Mouse (Mus musculus) neural tube, embryonic 14.5 days (tissue): Measurements from ENCODE around the gene Hoxc9. TPM values are rescaled to one million over a fixed set of nuclear protein-coding genes. Genes with fewer than 3 reads are reported as not detected.

Experiments used
- ATAC-seq: fragments of 200-750 bp; cut with Nextera tagmentation; 2 replicates; pipeline ENCODE4 v1.8.0; 2017; ENCODE audit warnings: low read depth, mild to moderate bottlenecking, moderate TSS enrichment, moderate library complexity
- H3K27ac ChIP-seq: fragments of 300-500 bp; sonication (generic); 2 replicates; pipeline ENCODE4 v1.5.1; 2014; ENCODE audit warnings: low read depth, mild to moderate bottlenecking, control low read depth, low read length, moderate library complexity, mixed read lengths
- H3K27me3 ChIP-seq: fragments of 300-500 bp; sonication (generic); 2 replicates; pipeline ENCODE4 v1.6.1; 2014; ENCODE audit warnings: low read length; ENCODE audit not compliant: control insufficient read depth, insufficient read depth
- H3K36me3 ChIP-seq: fragments of 300-500 bp; sonication (generic); 2 replicates; pipeline ENCODE4 v1.6.1; 2014; ENCODE audit warnings: low read length, mixed read lengths; ENCODE audit not compliant: control insufficient read depth, insufficient read depth
- H3K4me1 ChIP-seq: fragments of 300-500 bp; sonication (generic); 2 replicates; pipeline ENCODE4 v1.6.1; 2014; ENCODE audit warnings: low read length; ENCODE audit not compliant: control insufficient read depth, insufficient read depth
- H3K4me2 ChIP-seq: fragments of 300-500 bp; sonication (generic); 2 replicates; pipeline ENCODE4 v1.6.1; 2014; ENCODE audit warnings: mild to moderate bottlenecking, low read depth, low read length, control low read depth
- H3K4me3 ChIP-seq: fragments of 300-500 bp; sonication (generic); 2 replicates; pipeline ENCODE4 v1.5.1; 2014; ENCODE audit warnings: low read depth, low read length, control low read depth, mixed read lengths
- H3K9ac ChIP-seq: fragments of 300-500 bp; sonication (generic); replicated peaks from 2 replicates; pipeline ENCODE4 v1.6.1; 2014; ENCODE audit warnings: low read depth, mild to moderate bottlenecking, control low read depth, low read length, mixed read lengths
- H3K9me3 ChIP-seq: fragments of 300-500 bp; sonication (generic); 2 replicates; pipeline ENCODE4 v1.6.1; 2016; ENCODE audit warnings: low read length; ENCODE audit not compliant: control insufficient read depth
- whole genome bisulfite sequencing: fragments of 180-500 bp; shearing (Covaris S2); extraction: QIAGEN DNeasy Blood & Tissue Kit; methylation state at CpG from one replicate; pipeline ENCODE4 v1.1.7; 2014; 5-methylcytosine and 5-hydroxymethylcytosine counted together
- polyA plus RNA-seq: library from polyadenylated mRNA; unstranded; fragments of >200 nt; fragmentation: Nextera tagmentation; extraction: Ambion mirVana; gene quantifications from 2 replicates; pipeline ENCODE4 v1.2.1, GENCODE M21; 2014

Hoxc9 gene
- polyA plus RNA-seq, 1 experiment from 2014 or later, result 46.9 TPM

DNA sequence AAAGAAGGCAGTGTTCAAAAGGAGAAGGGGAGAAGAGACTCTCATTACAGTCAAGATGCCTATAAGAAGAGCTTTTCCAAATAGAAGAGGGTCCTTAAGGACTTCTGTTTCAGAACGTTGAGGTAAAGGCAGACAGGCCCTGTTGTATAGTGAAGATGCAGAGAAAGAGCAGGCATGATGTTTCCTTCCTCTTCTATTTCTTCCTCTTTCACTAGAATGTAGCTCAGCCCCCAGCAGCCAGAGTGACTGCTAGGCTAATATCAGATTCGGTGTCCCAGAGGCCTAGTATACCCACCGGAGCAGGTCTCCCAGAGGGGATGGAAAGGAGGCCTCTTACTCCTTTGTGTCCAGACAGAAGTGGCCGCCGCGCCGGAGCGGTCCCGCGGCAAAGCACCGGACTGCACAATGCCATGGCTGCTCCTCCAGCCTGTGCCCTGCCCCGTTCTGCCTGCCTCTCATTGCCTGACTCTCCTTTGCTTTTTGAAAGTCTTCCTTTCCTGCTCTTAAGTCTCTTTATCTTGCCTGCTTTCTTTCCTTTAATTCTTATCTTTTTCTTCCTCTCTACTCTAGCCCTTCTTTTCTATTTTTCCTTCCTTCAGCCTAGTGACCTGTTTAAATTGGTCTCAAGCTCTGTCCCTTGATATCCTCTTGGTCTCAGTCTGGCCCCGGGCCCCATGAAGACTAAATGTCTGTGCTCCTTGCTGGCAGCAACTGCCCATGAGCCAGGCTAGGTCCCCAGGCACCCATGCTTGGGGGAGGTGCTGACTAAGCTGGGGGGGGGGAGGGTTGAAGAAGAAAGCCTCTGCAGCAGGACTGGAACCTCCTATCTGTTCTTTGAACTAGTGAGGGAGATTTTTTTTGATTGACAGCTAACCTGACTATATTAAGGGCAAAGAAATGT lies 2.6 kb downstream of the Hoxc9 start:
- no peaks in the 10 kb centered on the region for H3K27me3 ChIP-seq
- no peaks in the 10 kb centered on the region for H3K9me3 ChIP-seq
- H3K4me2 ChIP-seq, result peak overlapping the region; percentile 94
- 1% methylated on average over 13 of the region's 13 CpGs for WGBS
- H3K27ac ChIP-seq, result peak overlapping the region; percentile 99
- peak overlapping the region; percentile 100 for H3K9ac ChIP-seq
- peak overlapping the region; percentile 87 for H3K4me3 ChIP-seq
- H3K4me1 ChIP-seq, result peaks cover 8% of the 10 kb centered on the region; the same call in 1 of the 2 replicates
- ATAC-seq, result no peak
- no peaks in the 10 kb centered on the region for H3K36me3 ChIP-seq

DNA sequence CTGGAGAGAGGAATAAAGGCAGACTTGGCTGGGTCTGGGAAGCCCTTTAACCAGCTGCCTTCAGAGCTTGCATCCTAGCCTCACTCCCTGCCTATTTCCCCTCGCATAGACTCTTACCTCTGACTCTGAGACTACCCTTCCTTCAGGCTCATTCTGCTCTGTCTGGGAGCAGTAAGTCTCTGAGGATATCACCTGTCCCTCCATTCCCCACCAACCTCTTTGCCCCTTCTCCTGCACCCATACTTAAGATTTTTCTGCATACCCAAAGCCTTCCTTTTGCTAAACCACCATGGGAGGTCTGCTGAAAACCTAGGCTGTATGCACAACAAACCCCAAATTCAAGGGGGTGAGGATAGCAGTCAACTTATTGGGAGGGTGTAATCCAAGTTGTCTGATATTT lies 3.7 kb downstream of the Hoxc9 start:
- Histone ChIP-seq H3K9ac (peak overlapping the region; percentile 100), H3K27ac (peak overlapping the region; percentile 99)

DNA sequence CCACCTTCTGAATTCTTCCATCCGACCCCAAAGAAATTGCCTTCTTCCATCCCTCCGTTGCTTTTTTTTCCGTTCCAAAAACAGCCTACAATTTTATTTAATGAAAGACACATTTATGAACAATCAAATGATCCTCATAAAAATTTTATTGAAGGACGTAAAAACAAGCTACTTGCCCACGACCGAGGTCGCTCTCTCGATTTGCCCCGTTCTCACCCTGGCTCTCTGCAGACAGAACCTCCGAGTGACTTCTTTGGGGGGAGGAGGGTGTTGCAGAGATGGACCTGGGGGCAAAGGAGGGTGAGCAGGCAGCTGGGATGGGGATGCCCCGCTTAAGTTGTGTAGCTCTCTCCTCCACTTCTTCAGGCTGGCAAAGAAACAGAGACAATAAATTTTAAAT lies 4.1 kb downstream of the Hoxc9 start:
- no peaks in the 10 kb centered on the region for H3K36me3 ChIP-seq
- H3K4me1 ChIP-seq, result peaks cover 14% of the 10 kb centered on the region; the same call in 1 of the 2 replicates
- H3K9me3 ChIP-seq, result no peaks in the 10 kb centered on the region
- H3K4me2 ChIP-seq, result peak overlapping the region; percentile 94
- 2% methylated on average over 11 of the region's 11 CpGs for WGBS
- H3K27ac ChIP-seq, result peak overlapping the region; percentile 99
- no peaks in the 10 kb centered on the region for H3K27me3 ChIP-seq
- peak overlapping the region; percentile 100 for H3K9ac ChIP-seq
- peak overlapping the region; percentile 87 for H3K4me3 ChIP-seq
- no peak for ATAC-seq

More for the DNA sequence above, 3.7 kb downstream of the Hoxc9 start:
- H3K36me3 ChIP-seq, result no peaks in the 10 kb centered on the region
- peaks cover 11% of the 10 kb centered on the region; the same call in 1 of the 2 replicates for H3K4me1 ChIP-seq
- H3K4me3 ChIP-seq, result peak overlapping the region; percentile 87
- H3K27me3 ChIP-seq, result no peaks in the 10 kb centered on the region
- WGBS, result 6% methylated on average over 1 of the region's 1 CpGs
- H3K4me2 ChIP-seq, result peak overlapping the region; percentile 94
- no peak for ATAC-seq
- no peaks in the 10 kb centered on the region for H3K9me3 ChIP-seq

DNA sequence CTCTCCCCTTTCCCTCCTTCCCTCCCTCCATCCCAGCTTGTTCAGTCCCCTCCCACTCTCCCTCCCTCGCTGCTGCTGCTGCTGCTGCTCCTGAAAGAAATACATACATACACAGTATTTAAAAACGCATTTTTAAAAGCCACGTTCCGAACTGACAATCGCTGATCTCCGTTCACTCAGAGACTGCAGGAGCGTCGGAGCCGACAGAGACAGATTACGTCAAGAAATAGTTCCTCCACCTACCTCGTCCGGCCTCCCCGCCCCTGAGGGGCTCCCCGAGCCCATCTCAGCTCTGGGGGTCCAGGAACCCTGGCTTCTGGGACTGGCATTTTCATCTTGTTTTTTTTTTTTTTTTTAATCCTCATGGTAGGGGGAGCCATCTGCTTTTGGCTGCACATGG lies 4.7 kb downstream of the Hoxc9 start:
- no peaks in the 10 kb centered on the region for H3K27me3 ChIP-seq
- peak; percentile 9; the same call in 1 of the 2 replicates for ATAC-seq

GRCm38 (mm10) chr15:102981379-102982288 lies 5.4 kb downstream of the Hoxc9 start:
- H3K27me3 ChIP-seq, result no peaks in the 10 kb centered on the region
- H3K36me3 ChIP-seq, result no peaks in the 10 kb centered on the region
- peak overlapping the region; percentile 87 for H3K4me3 ChIP-seq
- WGBS, result under 1% methylated on average over 83 of the region's 88 CpGs
- peak overlapping the region; percentile 100 for H3K9ac ChIP-seq
- H3K9me3 ChIP-seq, result no peaks in the 10 kb centered on the region
- peaks cover 23% of the 10 kb centered on the region; the same call in 1 of the 2 replicates for H3K4me1 ChIP-seq
- peak overlapping the region; percentile 99 for H3K27ac ChIP-seq
- peak; percentile 4 for ATAC-seq
- peak overlapping the region; percentile 94 for H3K4me2 ChIP-seq

More for the DNA sequence above, 4.7 kb downstream of the Hoxc9 start:
- peak overlapping the region; percentile 87 for H3K4me3 ChIP-seq
- peak overlapping the region; percentile 94 for H3K4me2 ChIP-seq
- peak overlapping the region; percentile 100 for H3K9ac ChIP-seq
- peak overlapping the region; percentile 99 for H3K27ac ChIP-seq
- no peaks in the 10 kb centered on the region for H3K9me3 ChIP-seq
- under 1% methylated on average over 14 of the region's 14 CpGs for WGBS
- H3K4me1 ChIP-seq, result peaks cover 17% of the 10 kb centered on the region; the same call in 1 of the 2 replicates
- H3K36me3 ChIP-seq, result no peaks in the 10 kb centered on the region

DNA sequence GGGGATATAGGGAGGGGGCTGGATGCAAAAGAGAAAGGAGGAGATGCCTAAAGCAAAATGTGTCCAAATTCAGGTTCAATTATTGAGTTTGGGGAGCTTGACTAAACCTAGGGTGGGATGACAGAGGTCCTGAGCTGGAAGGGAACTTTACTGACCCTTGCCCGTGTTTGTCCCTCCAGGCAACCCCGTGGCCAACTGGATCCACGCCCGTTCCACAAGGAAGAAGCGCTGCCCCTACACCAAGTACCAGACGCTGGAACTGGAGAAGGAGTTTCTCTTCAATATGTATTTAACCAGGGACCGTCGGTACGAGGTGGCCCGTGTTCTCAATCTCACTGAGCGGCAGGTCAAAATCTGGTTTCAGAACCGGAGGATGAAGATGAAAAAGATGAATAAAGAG lies 7.5 kb downstream of the Hoxc9 start:
- H3K4me2 ChIP-seq, result peak overlapping the region; percentile 94
- no peak for ATAC-seq
- no peaks in the 10 kb centered on the region for H3K36me3 ChIP-seq
- H3K9ac ChIP-seq, result peak overlapping the region; percentile 100
- peaks cover 38% of the 10 kb centered on the region for H3K4me1 ChIP-seq
- no peaks in the 10 kb centered on the region for H3K27me3 ChIP-seq
- peak overlapping the region; percentile 87 for H3K4me3 ChIP-seq
- H3K27ac ChIP-seq, result peak overlapping the region; percentile 99
- WGBS, result 2% methylated on average over 12 of the region's 12 CpGs
- no peaks in the 10 kb centered on the region for H3K9me3 ChIP-seq

DNA sequence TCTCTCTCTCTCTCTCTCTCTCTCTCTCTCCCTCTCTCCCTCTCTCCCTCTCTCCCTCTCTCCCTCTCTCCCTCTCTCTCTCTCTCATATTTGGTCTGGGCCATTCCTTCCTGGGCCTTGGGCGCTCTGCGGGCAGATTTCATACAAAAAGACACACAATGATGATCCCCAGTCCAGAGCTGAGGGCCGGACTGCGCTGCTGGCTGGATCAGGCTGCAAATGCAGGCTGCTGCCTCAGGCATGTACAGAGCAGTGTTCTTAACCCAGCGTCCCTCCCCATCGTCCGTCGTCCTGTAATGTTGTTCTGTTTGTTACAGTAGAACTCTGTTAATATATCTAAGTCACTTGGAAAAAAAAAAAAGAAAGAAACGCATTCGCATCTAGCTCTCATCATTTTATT lies 8.3 kb downstream of the Hoxc9 start:
- Histone ChIP-seq H3K4me3 (peak overlapping the region; percentile 87), H3K27ac (peak overlapping the region; percentile 99), H3K4me1 (peaks cover 45% of the 10 kb centered on the region), H3K36me3 (no peaks in the 10 kb centered on the region), H3K9ac (peak overlapping the region; percentile 100), H3K4me2 (peak overlapping the region; percentile 94), H3K9me3 (no peaks in the 10 kb centered on the region), H3K27me3 (no peaks in the 10 kb centered on the region)
- WGBS, result 4% methylated on average over 10 of the region's 10 CpGs
- no peak for ATAC-seq

GRCm38 (mm10) chr15:102984925-102985324 lies 8.7 kb downstream of the Hoxc9 start:
- H3K4me1 ChIP-seq, result peaks cover 49% of the 10 kb centered on the region
- H3K9ac ChIP-seq, result peak overlapping the region; percentile 100
- no peaks in the 10 kb centered on the region for H3K36me3 ChIP-seq
- peak overlapping the region; percentile 99 for H3K27ac ChIP-seq
- no peaks in the 10 kb centered on the region for H3K9me3 ChIP-seq
- H3K27me3 ChIP-seq, result no peaks in the 10 kb centered on the region
- H3K4me3 ChIP-seq, result peak overlapping the region; percentile 87
- 6% methylated on average over 3 of the region's 3 CpGs for WGBS
- H3K4me2 ChIP-seq, result peak overlapping the region; percentile 94
- ATAC-seq, result no peak
